Mouse (Mus musculus) CH12.LX (cell line): ENCODE data around the gene Tle2.

Source experiments
- CTCF ChIP-seq, 2 experiments: IDR thresholded peaks in 1 of 2; conservative IDR thresholded peaks in 1 of 2; 2 replicates each; pipeline ENCODE4 v1.5.1; 2011 to 2012; ENCODE audit warnings: low read depth in 2 of 2, low read length in 2 of 2, improper control_type of control experiment in 1 of 2, inconsistent platforms in 1 of 2, mild to moderate bottlenecking in 1 of 2, moderate library complexity in 1 of 2
- EP300 ChIP-seq: IDR thresholded peaks from 2 replicates; pipeline ENCODE4 v1.6.1; 2011; ENCODE audit warnings: low read length, improper control_type of control experiment
- JUN ChIP-seq: IDR thresholded peaks from 2 replicates; pipeline ENCODE4 v1.6.1; 2011; ENCODE audit warnings: low read depth, mild to moderate bottlenecking, low read length, improper control_type of control experiment, moderate library complexity; ENCODE audit not compliant: insufficient read depth
- KAT2A ChIP-seq: IDR thresholded peaks from 2 replicates; pipeline ENCODE4 v1.6.1; 2012; ENCODE audit warnings: low read length, improper control_type of control experiment, inconsistent platforms; ENCODE audit not compliant: insufficient replicate concordance
- MAFK ChIP-seq: IDR thresholded peaks from 2 replicates; pipeline ENCODE4 v1.6.1; 2011; ENCODE audit warnings: low read length, improper control_type of control experiment; ENCODE audit not compliant: insufficient replicate concordance
- MAX ChIP-seq: IDR thresholded peaks from 2 replicates; pipeline ENCODE4 v1.6.1; 2011; ENCODE audit warnings: low read length, improper control_type of control experiment
- POLR2A ChIP-seq: IDR thresholded peaks from 2 replicates; pipeline ENCODE4 v1.6.1; 2011; ENCODE audit warnings: low read depth, mild to moderate bottlenecking, improper control_type of control experiment, low read length
- TCF12 ChIP-seq: IDR thresholded peaks from 2 replicates; pipeline ENCODE4 v1.6.1; 2014; ENCODE audit warnings: low read depth, mild to moderate bottlenecking, inconsistent platforms, low read length, improper control_type of control experiment
- ZKSCAN1 ChIP-seq: IDR thresholded peaks from 2 replicates; pipeline ENCODE4 v1.6.1; 2012; ENCODE audit warnings: low read depth, inconsistent platforms, low read length, improper control_type of control experiment, borderline replicate concordance

DNA sequence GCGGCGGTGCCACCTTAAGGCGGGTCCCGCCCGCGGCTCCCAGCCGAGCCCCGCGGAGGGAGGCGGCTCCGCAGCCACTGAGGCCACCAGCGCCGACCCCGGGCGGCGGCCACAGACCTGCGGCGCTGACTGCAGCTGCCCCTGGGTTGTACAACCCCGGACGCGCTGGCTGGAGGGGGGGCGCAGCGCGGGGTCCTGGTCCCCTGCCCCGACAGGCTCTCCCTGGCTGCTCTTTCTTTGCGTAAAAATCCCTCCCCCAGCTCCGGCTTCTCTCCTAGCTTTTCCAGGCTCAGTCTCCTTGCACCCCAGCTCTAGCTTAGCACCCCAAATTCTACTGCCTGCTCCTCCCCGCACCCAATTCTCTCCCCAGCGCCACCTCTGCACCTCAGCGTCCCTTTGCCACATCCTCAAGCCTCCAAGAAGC, 859 bp downstream of the Tle2 start:
- TF ChIP-seq TCF12 = no peak
- TF ChIP-seq MAFK = no peak
- TF ChIP-seq ZKSCAN1 = no peak
- TF ChIP-seq JUN = no peak
- no peak for TF ChIP-seq KAT2A
- no peak for TF ChIP-seq CTCF (conservative IDR thresholded peaks at IDR 0.05 in 1 of 2, IDR thresholded peaks at IDR 0.05 in 1 of 2; ENCODE audit: low read depth in 2 of 2, low read length in 2 of 2)
- TF ChIP-seq MAX = no peak
- TF ChIP-seq EP300 = no peak
- TF ChIP-seq POLR2A = no peak
